Comparison of ENCODE assay signal across 8 mouse cellular contexts in genomic region chr10:128546361-128546760, GRCm38 (mm10). TPM values are rescaled to one million over a fixed set of nuclear protein-coding genes. Genes with fewer than 3 reads are reported as not detected.
A peak's percentile ranks its signal among the peaks of the same experiment; 100 is the strongest.
DNase-seq lines count a peak whose midpoint lies in the region.

No protein-coding gene starts in this region.

- H3K27me3 ChIP-seq in forebrain, embryonic 10.5 days (ENCODE audit: poor library complexity, severe bottlenecking): no peaks in the 10 kb centered on the region
- H3K27me3 ChIP-seq in limb, embryonic 10.5 days (ENCODE audit: low read depth, poor library complexity, severe bottlenecking): no peaks in the 10 kb centered on the region

- peaks cover 40% of the 10 kb centered on the region for H3K4me1 ChIP-seq in forebrain, embryonic 10.5 days
- H3K4me1 ChIP-seq in limb, embryonic 10.5 days: peaks cover 26% of the 10 kb centered on the region

- DNase-seq in heart, adult 9 months (ENCODE audit: low spot score in 2 of 2): peak; percentile 51 to 55
- DNase-seq in heart, postnatal 25 days (ENCODE audit: low spot score): no peak
- peak; percentile 67 for DNase-seq in MEL-GATA-1-ER (ENCODE audit: extremely low read depth, low read depth)
- no peak for DNase-seq in forebrain, embryonic 10.5 days (ENCODE audit: extremely low spot score, low spot score)
- no peak for DNase-seq in limb, embryonic 10.5 days (ENCODE audit: low spot score)
- DNase-seq in natural killer cell, adult 2 months (ENCODE audit: low spot score in 2 of 2): peak; percentile 22 to 28
- no peak for DNase-seq in left cerebral cortex, adult 8-10 months (ENCODE audit: low spot score in 2 of 2)
- no peak for DNase-seq in left cerebral cortex, postnatal 36 days (ENCODE audit: low spot score in 2 of 2)

- H3K9me3 ChIP-seq in forebrain, embryonic 10.5 days: no peaks in the 10 kb centered on the region
- no peaks in the 10 kb centered on the region for H3K9me3 ChIP-seq in limb, embryonic 10.5 days (replicated peaks)

- intact Hi-C loops in heart, postnatal 25 days (cut with DNase I): loop anchor here (5.0 kb wide), 1 partner anchor 49 kb away; the partner anchor contains the start of gene Myl6b
- intact Hi-C loops in left cerebral cortex, postnatal 36 days (cut with DNase I): loop anchor here (5.0 kb wide), 3 partner anchors 54 to 126 kb away; partner anchors contain the start of genes Myl6, Rps26 and Suox

- H3K27ac ChIP-seq in forebrain, embryonic 10.5 days: peak overlapping the region; percentile 96
- H3K27ac ChIP-seq in limb, embryonic 10.5 days: no peak overlapping the region

- 16% methylated on average over 4 of the region's 4 CpGs for WGBS in forebrain, embryonic 10.5 days
- 15% methylated on average over 4 of the region's 4 CpGs for WGBS in limb, embryonic 10.5 days

- H3K4me3 ChIP-seq in forebrain, embryonic 10.5 days: peak overlapping the region; percentile 71
- peak overlapping the region; percentile 83 for H3K4me3 ChIP-seq in limb, embryonic 10.5 days

- H3K36me3 ChIP-seq in forebrain, embryonic 10.5 days (replicated peaks): peaks cover 55% of the 10 kb centered on the region
- H3K36me3 ChIP-seq in limb, embryonic 10.5 days: peaks cover 55% of the 10 kb centered on the region

RNA-seq across cellular contexts. Expression of gene Zc3h10, which starts 1.2 kb away (rescaled TPM):
- 1 to 10 TPM; 7.6 to 9.1 TPM for total RNA-seq in heart, postnatal 25 days (2021)
- polyA plus RNA-seq in forebrain, embryonic 10.5 days (2016; fragmentation: Nextera tagmentation; extraction: Ambion mirVana): 11.8 and 14.0 TPM in 2 replicates
- 14.5 and 15.4 TPM in 2 replicates for polyA plus RNA-seq in limb, embryonic 10.5 days (2016; fragmentation: Nextera tagmentation; extraction: Ambion mirVana)
- total RNA-seq in left cerebral cortex, adult 8-10 months (2022): 10 to 100 TPM; 11.7 to 16.1 (median 14.8) TPM
- 10 to 100 TPM; 14.2 to 15.0 TPM for total RNA-seq in left cerebral cortex, postnatal 36 days (2021)

RNA-seq across cellular contexts. Expression of gene Rpl41, which starts 2.7 kb away (rescaled TPM):
- 1,000 to 10,000 TPM; 1,495 to 1,582 TPM for total RNA-seq in heart, postnatal 25 days (2021)
- polyA plus RNA-seq in forebrain, embryonic 10.5 days (2016; fragmentation: Nextera tagmentation; extraction: Ambion mirVana): 3,608 and 3,665 TPM in 2 replicates
- 3,499 and 3,829 TPM in 2 replicates for polyA plus RNA-seq in limb, embryonic 10.5 days (2016; fragmentation: Nextera tagmentation; extraction: Ambion mirVana)
- total RNA-seq in left cerebral cortex, adult 8-10 months (2022): 1,000 to 10,000 TPM; 1,345 to 1,743 (median 1,563) TPM
- total RNA-seq in left cerebral cortex, postnatal 36 days (2021): 1,000 to 10,000 TPM; 1,491 to 1,683 TPM

RNA-seq across cellular contexts. Expression of gene Pa2g4, which starts 19.4 kb away (rescaled TPM):
- total RNA-seq in heart, postnatal 25 days (2021): 10 to 100 TPM; 45.8 to 48.6 TPM
- 298 and 302 TPM in 2 replicates for polyA plus RNA-seq in forebrain, embryonic 10.5 days (2016; fragmentation: Nextera tagmentation; extraction: Ambion mirVana)
- 267 and 322 TPM in 2 replicates for polyA plus RNA-seq in limb, embryonic 10.5 days (2016; fragmentation: Nextera tagmentation; extraction: Ambion mirVana)
- total RNA-seq in left cerebral cortex, adult 8-10 months (2022): 10 to 100 TPM; 57.5 to 60.9 (median 59.4) TPM
- total RNA-seq in left cerebral cortex, postnatal 36 days (2021): 10 to 100 TPM; 58.2 to 59.3 TPM

RNA-seq across cellular contexts. Expression of gene Esyt1, which starts 20.7 kb away (rescaled TPM):
- 10 to 100 TPM; 16.8 to 19.0 TPM for total RNA-seq in heart, postnatal 25 days (2021)
- polyA plus RNA-seq in forebrain, embryonic 10.5 days (2016; fragmentation: Nextera tagmentation; extraction: Ambion mirVana): 8.6 and 10.3 TPM in 2 replicates
- 7.0 and 8.4 TPM in 2 replicates for polyA plus RNA-seq in limb, embryonic 10.5 days (2016; fragmentation: Nextera tagmentation; extraction: Ambion mirVana)
- total RNA-seq in left cerebral cortex, adult 8-10 months (2022): 10 to 100 TPM; 11.9 to 13.7 (median 12.8) TPM
- 1 to 10 TPM; 8.5 to 9.0 TPM for total RNA-seq in left cerebral cortex, postnatal 36 days (2021)

RNA-seq across cellular contexts. Expression of gene Erbb3, which starts 43.1 kb away (rescaled TPM):
- total RNA-seq in heart, postnatal 25 days (2021): 1 to 10 TPM; 8.3 to 8.6 TPM
- polyA plus RNA-seq in forebrain, embryonic 10.5 days (2016; fragmentation: Nextera tagmentation; extraction: Ambion mirVana): 3.0 and 3.1 TPM in 2 replicates
- polyA plus RNA-seq in limb, embryonic 10.5 days (2016; fragmentation: Nextera tagmentation; extraction: Ambion mirVana): 3.2 and 5.3 TPM in 2 replicates
- total RNA-seq in left cerebral cortex, adult 8-10 months (2022): 1 to 10 TPM; 7.8 to 8.3 (median 8.2) TPM
- 1 to 10 TPM; 6.5 to 9.4 TPM for total RNA-seq in left cerebral cortex, postnatal 36 days (2021)

Comparison
In these comparisons a context has a peak if more than half of its experiments do, and no peak if none do; other contexts are left out.
1. DNase-seq: peak in heart, adult 9 months (2 of 2), MEL-GATA-1-ER (single experiment) and natural killer cell, adult 2 months (2 of 2); none in heart, postnatal 25 days (single experiment), forebrain, embryonic 10.5 days (single experiment), limb, embryonic 10.5 days (single experiment), left cerebral cortex, adult 8-10 months (0 of 2) and left cerebral cortex, postnatal 36 days (0 of 2).